Mouse (Mus musculus) heart, adult 8-10 months (tissue): Measurements from ENCODE around the gene Pknox2. TPM values are rescaled to one million over a fixed set of nuclear protein-coding genes. Genes with fewer than 3 reads are reported as not detected.

ENCODE experiments used
- total RNA-seq, 4 experiments: library from RNA; stranded (reverse); gene quantifications; 2 replicates each; pipeline ENCODE4 v1.2.4; 2022

Pknox2 gene
- total RNA-seq, 4 experiments from 2014 or later, result 8.3 to 10.0 (median 9.8) TPM

Other genes starting within 250 kb of the Pknox2 start
- gene Tmem218, start 60.8 kb upstream of the Pknox2 start, total RNA-seq, result 1 to 10 TPM; 7.5 to 8.7 (median 8.2) TPM
- 1 to 10 TPM; 2.5 to 3.7 (median 3.2) TPM for gene Slc37a2, start 108.3 kb upstream of the Pknox2 start, total RNA-seq
- gene Ccdc15, start 201.0 kb upstream of the Pknox2 start, total RNA-seq, result 1 to 10 TPM; 1.6 to 2.3 (median 1.9) TPM
- gene Hepacam, start 219.9 kb upstream of the Pknox2 start, total RNA-seq, result under 1 TPM in 1 of 4 experiments, not detected in 3; 0.11 TPM